Mouse (Mus musculus) lung, embryonic 15.5 days (tissue): ENCODE results near the gene Cdkl4. TPM values are rescaled to one million over a fixed set of nuclear protein-coding genes. Genes with fewer than 3 reads are reported as not detected.
"Not testable (repeated sequence)": the region's sequence is repeated elsewhere in the genome, so short reads cannot be mapped to it uniquely, and the experiment has no call there.

ENCODE experiments used
- ATAC-seq: fragments of 200-750 bp; cut with Nextera tagmentation; 2 replicates; pipeline ENCODE4 v1.8.0; 2017; ENCODE audit warnings: moderate number of reproducible peaks, borderline replicate concordance; ENCODE audit not compliant: low FRiP score, low TSS enrichment; ENCODE audit errors: extremely low read depth
- H3K27ac ChIP-seq: fragments of 300-500 bp; sonication (generic); 2 replicates; pipeline ENCODE4 v1.5.1; 2015; ENCODE audit warnings: moderate library complexity, mild to moderate bottlenecking, inconsistent platforms
- H3K27me3 ChIP-seq: fragments of 300-500 bp; sonication (generic); 2 replicates; pipeline ENCODE4 v1.6.1; 2015; ENCODE audit warnings: inconsistent platforms
- H3K36me3 ChIP-seq: fragments of 300-500 bp; sonication (generic); 2 replicates; pipeline ENCODE4 v1.6.1; 2015; ENCODE audit warnings: inconsistent platforms
- H3K4me1 ChIP-seq: fragments of 300-500 bp; sonication (generic); 2 replicates; pipeline ENCODE4 v1.6.1; 2015; ENCODE audit warnings: inconsistent platforms
- H3K4me2 ChIP-seq: fragments of 300-500 bp; sonication (generic); 2 replicates; pipeline ENCODE4 v1.6.1; 2015; ENCODE audit warnings: inconsistent platforms, mild to moderate bottlenecking, moderate library complexity
- H3K4me3 ChIP-seq: fragments of 300-500 bp; sonication (generic); 2 replicates; pipeline ENCODE4 v1.5.1; 2015; ENCODE audit warnings: mild to moderate bottlenecking, inconsistent platforms
- H3K9ac ChIP-seq: fragments of 300-500 bp; sonication (generic); 2 replicates; pipeline ENCODE4 v1.6.1; 2015; ENCODE audit warnings: inconsistent platforms
- H3K9me3 ChIP-seq: fragments of 300-500 bp; sonication (generic); 2 replicates; pipeline ENCODE4 v1.6.1; 2016; ENCODE audit warnings: inconsistent platforms
- WGBS: fragments of 180-500 bp; shearing (Covaris S2); methylation state at CpG from one replicate; pipeline ENCODE4 v1.1.7; 2015; 5-methylcytosine and 5-hydroxymethylcytosine counted together
- polyA plus RNA-seq: library from polyadenylated mRNA; unstranded; fragments of >200 nt; fragmentation: Nextera tagmentation; extraction: Ambion mirVana; gene quantifications from 2 replicates; pipeline ENCODE4 v1.2.1, GENCODE M21; 2015

The Cdkl4 gene
- polyA plus RNA-seq, 1 experiment from 2014 or later: 0.89 TPM

DNA sequence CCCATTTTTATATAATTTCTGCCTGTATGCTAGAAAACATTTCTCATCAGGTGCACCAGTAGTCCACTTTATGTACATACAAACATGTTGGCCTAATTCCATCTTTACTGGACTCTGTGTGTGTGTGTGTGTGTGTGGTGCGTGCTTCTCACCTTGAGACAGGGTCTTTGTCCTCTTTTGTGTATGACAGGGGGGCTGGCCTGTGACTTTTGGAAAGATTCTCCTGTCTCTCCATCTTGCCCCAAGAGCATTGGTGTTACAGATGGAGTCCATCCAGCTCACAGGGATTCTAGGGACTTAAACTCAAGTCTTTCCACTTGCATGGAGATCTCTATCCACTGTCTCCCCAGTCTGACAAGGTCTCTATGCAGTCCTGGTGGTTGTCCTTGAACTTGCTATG, 428 bp upstream of the Cdkl4 start:
- no peak for ATAC-seq
- Histone ChIP-seq H3K27ac (no peak overlapping the region), H3K4me2 (peak overlapping the region; percentile 88; the same call in 1 of the 2 replicates), H3K9me3 (no peaks in the 10 kb centered on the region), H3K4me3 (no peak overlapping the region), H3K9ac (no peak overlapping the region), H3K4me1 (peaks cover 9% of the 10 kb centered on the region), H3K27me3 (no peaks in the 10 kb centered on the region), H3K36me3 (peaks cover 27% of the 10 kb centered on the region)
- 93% methylated on average over 1 of the region's 1 CpGs for WGBS

DNA sequence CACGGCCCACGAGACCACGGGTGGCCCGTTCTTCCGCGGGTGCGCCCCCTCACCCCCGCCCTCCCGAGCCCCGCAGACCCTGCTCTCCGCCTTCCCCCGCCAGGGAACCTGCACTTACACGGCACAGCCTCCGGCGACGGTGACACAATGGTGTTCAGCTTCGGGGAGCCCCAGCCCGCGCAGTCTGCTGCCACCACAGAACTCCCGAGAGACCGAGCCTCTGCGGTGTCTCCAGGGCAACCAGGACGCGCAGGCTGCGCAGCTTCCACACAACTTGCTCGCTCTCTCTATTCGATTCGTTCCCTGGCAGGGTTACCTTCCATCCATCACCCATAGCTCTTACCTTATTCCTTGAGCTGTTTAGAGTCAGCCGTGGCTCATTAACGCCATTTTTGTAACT, 399 bp downstream of the Cdkl4 start:
- peak; percentile 87; the same call in 1 of the 2 replicates for ATAC-seq
- H3K27me3 ChIP-seq: no peaks in the 10 kb centered on the region
- H3K36me3 ChIP-seq: peaks cover 20% of the 10 kb centered on the region
- 1% methylated on average over 30 of the region's 30 CpGs for WGBS
- H3K4me3 ChIP-seq: peak overlapping the region; percentile 39
- H3K9me3 ChIP-seq: no peaks in the 10 kb centered on the region
- H3K9ac ChIP-seq: peak overlapping the region; percentile 22
- H3K27ac ChIP-seq: no peak overlapping the region
- H3K4me1 ChIP-seq: peaks cover 9% of the 10 kb centered on the region
- H3K4me2 ChIP-seq: peak overlapping the region; percentile 88

GRCm38 (mm10) chr17:80575008-80575407, 2.6 kb downstream of the Cdkl4 start:
- no peak overlapping the region for H3K9ac ChIP-seq
- H3K27me3 ChIP-seq: no peaks in the 10 kb centered on the region
- H3K36me3 ChIP-seq: peaks cover 7% of the 10 kb centered on the region; the same call in 1 of the 2 replicates
- WGBS: 57% methylated on average over 7 of the region's 7 CpGs
- H3K4me3 ChIP-seq: no peak overlapping the region
- no peaks in the 10 kb centered on the region for H3K9me3 ChIP-seq
- no peak for ATAC-seq
- H3K4me1 ChIP-seq: peaks cover 9% of the 10 kb centered on the region
- no peak overlapping the region for H3K27ac ChIP-seq
- H3K4me2 ChIP-seq: no peak overlapping the region

DNA sequence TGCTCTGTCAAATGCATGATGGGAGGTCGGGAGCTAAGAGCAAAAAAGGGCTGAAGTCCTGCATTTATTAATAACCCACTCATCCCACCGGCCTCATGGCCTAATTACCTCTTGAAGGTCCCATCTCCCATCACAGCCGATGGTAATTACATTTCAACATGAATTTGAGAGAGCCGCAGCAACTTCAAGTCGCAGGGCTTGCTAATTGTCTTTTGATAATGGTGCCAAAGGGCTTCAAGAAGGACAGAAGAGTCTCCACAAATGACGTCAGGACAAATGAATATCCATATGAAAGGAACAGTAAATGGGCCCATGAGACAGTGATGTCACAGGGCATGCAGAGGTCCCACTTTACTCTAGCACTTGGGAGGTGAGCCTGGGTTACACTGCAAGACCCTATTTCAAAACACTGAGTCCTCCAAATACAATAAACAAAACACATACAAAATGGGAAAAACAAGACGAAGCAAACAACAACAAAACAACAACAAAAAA, 3.1 kb downstream of the Cdkl4 start:
- 0 out of 2 replicates have a peak, but pooled peaks cover 3% of the 10 kb centered on the region for H3K36me3 ChIP-seq
- H3K9ac ChIP-seq: no peak overlapping the region
- no peak overlapping the region for H3K4me3 ChIP-seq
- 74% methylated on average over 7 of the region's 7 CpGs for WGBS
- ATAC-seq: no peak
- no peak overlapping the region for H3K4me2 ChIP-seq
- H3K9me3 ChIP-seq: no peaks in the 10 kb centered on the region
- no peaks in the 10 kb centered on the region for H3K27me3 ChIP-seq
- peaks cover 9% of the 10 kb centered on the region for H3K4me1 ChIP-seq
- H3K27ac ChIP-seq: no peak overlapping the region

- no peak for ATAC-seq
- Histone ChIP-seq H3K4me1 (peaks cover 5% of the 10 kb centered on the region), H3K4me3 (no peak overlapping the region), H3K36me3 (no peaks in the 10 kb centered on the region), H3K9me3 (no peaks in the 10 kb centered on the region), H3K4me2 (no peak overlapping the region), H3K9ac (no peak overlapping the region), H3K27me3 (no peaks in the 10 kb centered on the region), H3K27ac (no peak overlapping the region)
- 94% methylated on average over 13 of the region's 13 CpGs for WGBS
These were observed 5.3 kb downstream of the Cdkl4 start for GRCm38 (mm10) chr17:80572187-80572935.

DNA sequence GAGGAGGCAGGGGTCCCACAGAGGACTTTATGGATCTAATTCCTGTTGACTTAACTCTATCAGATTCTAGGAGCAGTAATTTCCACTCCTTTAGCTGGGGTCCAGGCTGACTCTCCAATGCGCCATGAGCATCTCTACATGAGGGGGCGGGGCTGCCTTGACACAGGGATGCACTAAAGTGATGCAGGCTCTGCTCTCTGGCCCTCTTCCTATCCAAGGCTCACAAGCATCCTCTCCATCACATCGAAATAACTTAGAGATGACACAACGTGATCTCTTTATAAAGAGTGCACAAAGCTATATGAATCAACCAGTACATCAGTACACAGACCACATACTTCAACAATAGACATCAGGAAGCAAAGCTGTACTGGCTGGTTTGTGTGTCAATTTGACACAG, 6.2 kb downstream of the Cdkl4 start:
- Histone ChIP-seq H3K27ac (no peak overlapping the region), H3K27me3 (no peaks in the 10 kb centered on the region), H3K9me3 (no peaks in the 10 kb centered on the region), H3K36me3 (no peaks in the 10 kb centered on the region), H3K4me2 (no peak overlapping the region), H3K4me3 (no peak overlapping the region), H3K9ac (no peak overlapping the region), H3K4me1 (no peaks in the 10 kb centered on the region)
- WGBS: 83% methylated on average over 4 of the region's 4 CpGs
- ATAC-seq: no peak

DNA sequence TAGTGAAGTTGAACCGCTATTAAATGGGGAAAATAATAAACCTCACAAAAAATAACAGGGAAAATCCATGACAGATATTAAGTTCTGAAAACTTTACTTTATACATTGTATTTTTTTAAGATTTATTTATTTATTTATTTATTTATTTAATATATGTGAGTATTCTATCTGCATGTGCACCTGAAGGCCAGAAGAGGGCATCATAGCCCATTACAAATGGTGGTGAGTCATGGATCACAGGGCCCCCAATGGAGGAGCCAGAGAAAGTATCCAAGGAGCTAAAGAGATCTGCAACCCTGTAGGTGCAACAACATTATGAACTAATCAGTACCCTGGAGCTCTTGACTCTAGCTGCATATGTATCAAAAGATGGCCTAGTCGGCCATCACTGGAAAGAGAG, 7.9 kb downstream of the Cdkl4 start:
- H3K9me3 ChIP-seq, H3K4me1 ChIP-seq, ATAC-seq, H3K4me3 ChIP-seq, H3K36me3 ChIP-seq, H3K27me3 ChIP-seq, H3K4me2 ChIP-seq, H3K27ac ChIP-seq, H3K9ac ChIP-seq: not testable (repeated sequence)
- WGBS: 92% methylated on average over 2 of the region's 2 CpGs

- 87% methylated on average over 6 of the region's 6 CpGs for WGBS
- ATAC-seq: no peak
- H3K4me2 ChIP-seq: no peak overlapping the region
- no peaks in the 10 kb centered on the region for H3K36me3 ChIP-seq
- no peak overlapping the region for H3K27ac ChIP-seq
- no peak overlapping the region for H3K4me3 ChIP-seq
- H3K9me3 ChIP-seq: no peaks in the 10 kb centered on the region
- H3K4me1 ChIP-seq: no peaks in the 10 kb centered on the region
- H3K27me3 ChIP-seq: no peaks in the 10 kb centered on the region
- H3K9ac ChIP-seq: no peak overlapping the region
These were observed 8.6 kb downstream of the Cdkl4 start for GRCm38 (mm10) chr17:80568842-80569601.

GRCm38 (mm10) chr17:80568441-80568840, 9.2 kb downstream of the Cdkl4 start:
- H3K4me3 ChIP-seq: no peak overlapping the region
- no peak overlapping the region for H3K27ac ChIP-seq
- 82% methylated on average over 2 of the region's 2 CpGs for WGBS
- no peaks in the 10 kb centered on the region for H3K36me3 ChIP-seq
- H3K4me1 ChIP-seq: no peaks in the 10 kb centered on the region
- ATAC-seq: no peak
- no peaks in the 10 kb centered on the region for H3K9me3 ChIP-seq
- no peak overlapping the region for H3K9ac ChIP-seq
- H3K4me2 ChIP-seq: no peak overlapping the region
- H3K27me3 ChIP-seq: no peaks in the 10 kb centered on the region

DNA sequence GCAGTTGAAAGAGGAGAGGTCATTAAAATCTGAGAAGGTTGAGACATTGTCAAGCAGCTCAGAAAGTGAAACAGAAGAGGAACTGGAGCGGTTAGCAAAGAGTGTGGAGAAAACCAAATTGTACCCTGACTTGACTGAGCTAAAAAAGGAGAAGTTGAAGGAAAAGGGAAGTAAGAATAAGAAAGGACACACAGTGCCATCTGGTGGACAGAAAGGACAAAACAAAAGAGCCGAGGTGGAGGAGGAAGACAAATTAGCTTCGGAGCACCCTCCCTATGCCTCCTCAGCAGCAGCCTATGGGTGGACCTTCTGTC, 13.0 kb downstream of the Cdkl4 start:
- H3K9ac ChIP-seq: no peak overlapping the region
- H3K4me1 ChIP-seq: no peaks in the 10 kb centered on the region
- H3K36me3 ChIP-seq: no peaks in the 10 kb centered on the region
- no peaks in the 10 kb centered on the region for H3K27me3 ChIP-seq
- WGBS: 59% methylated on average over 3 of the region's 3 CpGs
- no peaks in the 10 kb centered on the region for H3K9me3 ChIP-seq
- no peak overlapping the region for H3K4me3 ChIP-seq
- H3K27ac ChIP-seq: no peak overlapping the region
- no peak overlapping the region for H3K4me2 ChIP-seq
- ATAC-seq: no peak

- not testable (repeated sequence) for H3K36me3 ChIP-seq, H3K9ac ChIP-seq, H3K27ac ChIP-seq, H3K4me1 ChIP-seq, H3K9me3 ChIP-seq, H3K4me2 ChIP-seq, ATAC-seq, H3K27me3 ChIP-seq, H3K4me3 ChIP-seq
- 92% methylated on average over 27 of the region's 27 CpGs for WGBS
These were observed 13.6 kb downstream of the Cdkl4 start for GRCm38 (mm10) chr17:80563762-80564610.
